Mouse (Mus musculus) kidney, embryonic 15.5 days (tissue): ENCODE data around the gene Polr2f. TPM values are rescaled to one million over a fixed set of nuclear protein-coding genes. Genes with fewer than 3 reads are reported as not detected.

Source experiments
- ATAC-seq: fragments of 200-750 bp; cut with Nextera tagmentation; replicated peaks from 2 replicates; pipeline ENCODE4 v1.8.0; 2017; ENCODE audit warnings: moderate TSS enrichment; ENCODE audit not compliant: low FRiP score
- H3K27ac ChIP-seq: fragments of 300-500 bp; sonication (generic); 2 replicates; pipeline ENCODE4 v1.5.1; 2015; ENCODE audit warnings: mild to moderate bottlenecking, inconsistent platforms
- H3K27me3 ChIP-seq: fragments of 300-500 bp; sonication (generic); 2 replicates; pipeline ENCODE4 v1.6.1; 2015; ENCODE audit warnings: inconsistent platforms
- H3K36me3 ChIP-seq: fragments of 300-500 bp; sonication (generic); 2 replicates; pipeline ENCODE4 v1.6.1; 2015; ENCODE audit warnings: inconsistent platforms
- H3K4me1 ChIP-seq: fragments of 300-500 bp; sonication (generic); 2 replicates; pipeline ENCODE4 v1.6.1; 2015; ENCODE audit warnings: inconsistent platforms
- H3K4me2 ChIP-seq: fragments of 300-500 bp; sonication (generic); 2 replicates; pipeline ENCODE4 v1.6.1; 2015; ENCODE audit warnings: moderate library complexity, mild to moderate bottlenecking, inconsistent platforms
- H3K4me3 ChIP-seq: fragments of 300-500 bp; sonication (generic); replicated peaks from 2 replicates; pipeline ENCODE4 v1.5.1; 2015; ENCODE audit warnings: mild to moderate bottlenecking, inconsistent platforms
- H3K9ac ChIP-seq: fragments of 300-500 bp; sonication (generic); 2 replicates; pipeline ENCODE4 v1.6.1; 2015; ENCODE audit warnings: mild to moderate bottlenecking, inconsistent platforms
- H3K9me3 ChIP-seq: fragments of 300-500 bp; sonication (generic); replicated peaks from 2 replicates; pipeline ENCODE4 v1.6.1; 2016; ENCODE audit warnings: inconsistent platforms
- WGBS: fragments of 180-500 bp; shearing (Covaris S2); methylation state at CpG from one replicate; pipeline ENCODE4 v1.1.7; 2015; ENCODE audit warnings: mixed read lengths; 5-methylcytosine and 5-hydroxymethylcytosine counted together
- polyA plus RNA-seq: library from polyadenylated mRNA; unstranded; fragments of >200 nt; fragmentation: Nextera tagmentation; extraction: Ambion mirVana; gene quantifications from 2 replicates; pipeline ENCODE4 v1.2.1, GENCODE M21; 2015

Polr2f gene
- polyA plus RNA-seq, 1 experiment from 2014 or later = 303 TPM

DNA sequence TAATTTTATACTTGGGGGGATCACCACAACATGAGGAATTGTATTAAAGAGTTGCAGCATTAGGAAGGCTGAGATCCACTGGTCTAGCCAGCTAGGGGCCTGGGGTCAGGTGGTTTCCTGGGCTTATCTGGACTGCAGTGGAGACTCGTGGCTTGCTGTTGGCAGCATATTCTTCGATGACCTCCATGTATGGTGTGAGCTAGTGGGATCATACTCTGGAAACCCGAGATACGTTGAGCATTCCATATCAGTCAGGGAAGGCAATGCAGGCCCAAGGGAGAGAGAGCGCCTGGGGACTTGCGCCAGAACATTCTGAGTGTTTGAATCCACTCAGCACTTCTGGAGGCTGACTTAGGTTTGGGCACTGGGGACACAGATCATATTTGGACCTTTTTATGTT, 17.1 kb upstream of the Polr2f start:
- Histone ChIP-seq H3K27ac (no peak overlapping the region), H3K4me3 (no peak overlapping the region), H3K27me3 (no peaks in the 10 kb centered on the region), H3K4me1 (no peaks in the 10 kb centered on the region), H3K9ac (no peak overlapping the region), H3K4me2 (no peak overlapping the region), H3K36me3 (peaks cover 94% of the 10 kb centered on the region), H3K9me3 (no peaks in the 10 kb centered on the region)
- 87% methylated on average over 6 of the region's 6 CpGs for WGBS
- no peak for ATAC-seq

DNA sequence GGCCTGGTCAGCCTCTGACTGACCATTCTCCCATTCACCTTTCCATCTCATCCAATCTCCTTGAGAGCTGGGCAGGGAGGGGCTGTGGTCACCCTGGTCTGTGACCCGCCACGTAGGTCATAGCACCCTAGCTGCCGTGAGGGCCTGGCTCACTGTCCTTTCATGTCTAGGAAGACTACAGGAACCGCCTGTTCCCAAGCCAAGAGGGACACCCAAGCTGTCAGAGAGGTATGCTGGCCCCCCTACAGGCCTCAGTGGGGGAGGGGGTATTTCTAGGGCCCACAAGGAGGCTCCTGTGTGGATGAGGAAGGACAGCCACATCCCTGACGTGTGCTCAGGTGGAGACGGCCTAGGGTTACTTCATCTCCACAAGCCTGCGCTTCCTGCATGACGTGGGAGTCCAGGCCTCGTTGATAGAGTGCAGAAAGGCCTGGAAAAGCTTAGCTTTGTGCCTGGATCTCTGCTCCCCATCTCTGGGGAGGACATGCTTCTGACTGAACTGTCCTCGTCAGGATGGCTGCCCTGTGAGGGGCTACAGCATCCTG, 16.4 kb upstream of the Polr2f start:
- Histone ChIP-seq H3K27ac (no peak overlapping the region), H3K9me3 (no peaks in the 10 kb centered on the region), H3K4me2 (no peak overlapping the region), H3K36me3 (peaks cover 91% of the 10 kb centered on the region), H3K4me1 (no peaks in the 10 kb centered on the region), H3K27me3 (no peaks in the 10 kb centered on the region), H3K9ac (no peak overlapping the region), H3K4me3 (no peak overlapping the region)
- 83% methylated on average over 10 of the region's 10 CpGs for WGBS
- ATAC-seq = no peak

DNA sequence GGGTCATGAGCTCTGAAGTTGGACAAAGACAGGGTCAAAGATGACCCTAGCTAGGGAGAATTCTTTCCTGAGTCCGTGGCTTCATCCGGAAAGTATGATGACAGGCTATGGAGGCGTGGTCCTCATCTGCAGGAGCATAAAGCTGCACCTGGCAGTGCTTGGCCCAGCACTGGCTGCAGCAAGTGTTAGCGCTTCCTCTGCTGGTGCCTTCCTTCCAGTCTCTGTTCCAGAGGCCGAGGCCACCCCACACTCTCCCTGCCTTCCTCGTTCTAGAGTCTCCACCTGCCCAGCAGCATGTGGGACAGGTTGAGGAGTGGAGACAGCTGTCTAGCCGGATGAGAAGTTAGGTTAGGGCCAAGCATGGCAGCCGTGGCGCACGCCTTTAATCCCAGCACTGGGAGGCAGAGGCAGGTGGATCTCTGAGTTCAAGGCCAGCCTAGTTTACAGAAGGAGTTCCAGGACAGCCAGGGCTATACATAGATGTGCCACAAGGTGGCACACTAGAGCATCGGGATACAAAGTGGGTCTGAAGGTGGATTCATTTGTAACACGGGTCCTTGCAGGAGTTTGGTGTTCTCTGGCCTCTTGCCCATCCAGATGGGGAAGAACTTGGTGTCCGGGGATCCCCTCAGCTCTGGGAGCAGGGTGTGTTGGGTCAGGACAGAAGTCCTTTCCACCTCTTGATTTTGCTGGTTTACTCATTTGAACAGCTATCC, 14.4 kb upstream of the Polr2f start:
- Histone ChIP-seq H3K9me3 (no peaks in the 10 kb centered on the region), H3K27ac (no peak overlapping the region), H3K4me1 (0 out of 2 replicates have a peak, but pooled peaks cover 9% of the 10 kb centered on the region), H3K36me3 (peaks cover 93% of the 10 kb centered on the region), H3K27me3 (no peaks in the 10 kb centered on the region), H3K4me2 (no peak overlapping the region), H3K4me3 (no peak overlapping the region), H3K9ac (no peak overlapping the region)
- whole genome bisulfite sequencing = 86% methylated on average over 13 of the region's 13 CpGs
- ATAC-seq = no peak

DNA sequence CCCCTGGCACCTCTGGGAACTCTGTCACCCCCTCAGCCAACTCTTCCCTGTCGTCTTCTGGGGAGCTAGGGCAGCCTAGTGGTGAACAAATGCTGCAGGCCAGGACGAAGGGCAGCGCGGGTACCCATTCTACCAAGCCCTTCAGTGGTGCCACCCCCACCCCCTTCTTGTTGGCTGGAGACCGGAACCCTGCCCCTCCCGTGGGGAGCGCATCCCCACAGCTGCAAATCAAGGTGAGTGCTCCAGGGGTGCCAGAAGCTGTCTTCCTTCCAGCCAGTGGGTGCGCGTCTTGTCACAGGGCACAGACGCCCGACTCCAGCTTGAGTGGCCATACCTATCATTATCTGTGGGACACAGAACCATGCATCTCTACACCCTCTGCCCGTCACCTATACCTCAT, 13.7 kb upstream of the Polr2f start:
- Histone ChIP-seq H3K27ac (no peak overlapping the region), H3K9me3 (no peaks in the 10 kb centered on the region), H3K4me3 (no peak overlapping the region), H3K27me3 (no peaks in the 10 kb centered on the region), H3K4me2 (no peak overlapping the region), H3K4me1 (0 out of 2 replicates have a peak, but pooled peaks cover 9% of the 10 kb centered on the region), H3K36me3 (peaks cover 94% of the 10 kb centered on the region), H3K9ac (no peak overlapping the region)
- WGBS = 93% methylated on average over 12 of the region's 12 CpGs
- no peak for ATAC-seq

DNA sequence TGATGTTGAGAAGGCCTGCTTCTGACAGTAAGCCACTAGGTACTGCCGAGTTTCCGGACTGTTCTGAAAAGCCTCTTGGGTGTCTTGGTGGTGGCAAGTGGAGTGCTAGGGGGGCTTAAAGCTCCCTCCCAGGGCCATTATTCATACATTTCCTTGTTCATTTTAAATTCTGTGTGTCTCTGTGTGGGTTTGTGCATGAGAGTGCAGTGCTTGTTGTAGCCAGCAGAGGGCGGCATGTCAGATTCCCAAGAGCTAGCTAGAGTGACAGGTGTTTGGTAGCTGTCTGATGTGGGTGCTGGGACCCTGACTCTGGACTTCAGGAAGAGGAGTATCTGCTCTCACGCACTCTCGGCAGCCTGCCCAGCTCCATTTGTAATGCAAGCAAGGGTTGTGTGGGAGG, 12.6 kb upstream of the Polr2f start:
- Histone ChIP-seq H3K4me2 (no peak overlapping the region), H3K36me3 (peaks cover 94% of the 10 kb centered on the region), H3K9ac (no peak overlapping the region), H3K27me3 (no peaks in the 10 kb centered on the region), H3K27ac (no peak overlapping the region), H3K9me3 (no peaks in the 10 kb centered on the region), H3K4me1 (0 out of 2 replicates have a peak, but pooled peaks cover 12% of the 10 kb centered on the region), H3K4me3 (no peak overlapping the region)
- no peak for ATAC-seq
- 86% methylated on average over 5 of the region's 5 CpGs for WGBS

DNA sequence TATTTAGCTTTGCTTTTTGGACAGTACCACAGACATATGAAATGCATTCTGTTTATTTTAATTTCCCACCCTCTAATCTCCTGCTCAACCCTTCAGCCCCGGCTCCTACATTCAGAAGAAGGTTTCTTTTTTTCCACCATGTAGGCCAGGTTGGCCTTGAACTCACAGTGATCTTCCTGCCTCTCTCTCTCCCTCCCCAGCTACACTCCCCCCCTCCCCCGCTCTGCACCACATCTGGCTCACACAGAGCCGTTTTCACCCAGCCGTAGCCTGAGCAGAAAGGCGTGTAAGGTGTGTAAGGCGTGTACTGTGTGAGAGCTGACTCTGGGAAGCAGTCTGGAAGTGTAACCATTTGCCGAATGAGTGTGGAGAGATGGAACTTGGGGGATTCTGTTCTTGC, 11.5 kb upstream of the Polr2f start:
- H3K36me3 ChIP-seq = peaks cover 91% of the 10 kb centered on the region
- H3K27me3 ChIP-seq = no peaks in the 10 kb centered on the region
- H3K4me3 ChIP-seq = no peak overlapping the region
- H3K4me2 ChIP-seq = no peak overlapping the region
- no peaks in the 10 kb centered on the region for H3K9me3 ChIP-seq
- H3K4me1 ChIP-seq = 0 out of 2 replicates have a peak, but pooled peaks cover 12% of the 10 kb centered on the region
- H3K27ac ChIP-seq = 0 out of 2 replicates have a peak overlapping the region, but pooled peaks have one; percentile 7
- H3K9ac ChIP-seq = no peak overlapping the region
- ATAC-seq = no peak
- WGBS = 61% methylated on average over 7 of the region's 7 CpGs

DNA sequence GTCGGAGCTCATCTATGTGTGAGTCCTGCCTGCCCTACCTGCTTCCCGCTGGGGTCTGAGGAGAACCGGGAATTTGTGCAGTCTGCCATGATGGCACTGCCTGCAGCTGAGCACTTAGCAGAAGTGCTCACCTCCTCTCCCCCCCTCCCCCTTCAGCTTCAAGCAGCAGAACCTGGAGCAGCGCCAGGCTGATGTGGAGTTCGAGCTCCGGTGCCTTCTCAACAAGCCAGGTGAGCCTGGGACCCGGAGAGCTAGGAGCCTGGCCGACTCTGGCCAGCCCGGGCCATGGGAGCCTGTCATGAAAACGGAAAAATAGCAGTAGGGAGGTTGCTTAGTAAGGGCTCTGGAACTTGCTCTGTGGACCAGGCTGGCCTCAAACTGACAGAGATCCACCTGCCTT, 10.0 kb upstream of the Polr2f start:
- Histone ChIP-seq H3K27me3 (no peaks in the 10 kb centered on the region), H3K4me3 (no peak overlapping the region), H3K36me3 (peaks cover 77% of the 10 kb centered on the region), H3K4me2 (no peak overlapping the region), H3K9ac (no peak overlapping the region), H3K4me1 (peaks cover 25% of the 10 kb centered on the region), H3K27ac (no peak overlapping the region), H3K9me3 (no peaks in the 10 kb centered on the region)
- WGBS = 80% methylated on average over 10 of the region's 10 CpGs
- ATAC-seq = no peak

DNA sequence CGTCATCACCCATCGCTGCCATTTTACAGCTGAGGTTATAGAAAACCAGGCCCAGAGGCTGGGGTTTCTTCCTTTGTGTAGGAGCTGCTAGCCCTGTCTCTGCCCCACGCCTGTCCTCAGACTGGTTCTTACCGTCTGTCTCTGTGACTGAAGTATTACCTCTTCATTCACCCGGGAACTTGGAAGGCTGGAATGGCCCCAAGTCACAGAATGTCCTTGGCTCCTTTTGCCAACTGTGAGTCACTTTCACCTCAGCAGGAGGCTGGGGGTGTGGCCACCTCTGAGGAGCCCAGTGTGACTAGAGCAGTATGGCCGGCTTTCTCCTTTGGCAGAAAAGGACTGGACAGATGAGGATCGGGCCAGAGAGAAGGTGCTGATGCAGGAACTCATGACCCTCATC, 9.4 kb upstream of the Polr2f start:
- no peak overlapping the region for H3K27ac ChIP-seq

DNA sequence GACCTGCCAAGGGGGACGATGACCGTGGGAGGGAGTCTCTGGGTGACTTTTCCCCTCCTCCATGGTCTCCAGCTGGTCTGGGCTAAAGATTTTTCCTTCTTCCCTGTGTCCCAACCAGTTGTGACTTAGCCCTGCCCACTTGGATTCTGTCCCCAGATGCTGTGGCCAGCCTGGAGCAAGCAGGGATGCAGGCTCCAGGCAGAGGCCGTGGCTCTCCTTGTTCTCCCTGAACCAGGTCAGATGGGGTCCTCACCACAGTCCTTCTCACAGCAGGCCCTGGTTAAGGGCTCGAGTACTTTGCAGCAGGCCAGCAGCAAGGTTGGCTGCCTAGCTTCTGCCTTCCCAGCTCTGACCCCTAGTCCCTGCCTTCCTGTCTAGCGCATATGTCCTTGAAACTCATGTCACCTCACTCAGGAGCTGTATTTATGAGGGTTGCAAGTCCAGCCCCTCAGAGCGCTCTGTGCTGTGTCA, 7.6 kb upstream of the Polr2f start:
- WGBS = 71% methylated on average over 6 of the region's 6 CpGs
- Histone ChIP-seq H3K4me1 (peaks cover 34% of the 10 kb centered on the region), H3K4me2 (no peak overlapping the region), H3K9me3 (no peaks in the 10 kb centered on the region), H3K27me3 (no peaks in the 10 kb centered on the region), H3K9ac (no peak overlapping the region), H3K27ac (no peak overlapping the region), H3K4me3 (no peak overlapping the region), H3K36me3 (peaks cover 53% of the 10 kb centered on the region)
- no peak for ATAC-seq

More for the DNA sequence above, 9.4 kb upstream of the Polr2f start:
- Histone ChIP-seq H3K4me3 (no peak overlapping the region), H3K4me2 (no peak overlapping the region), H3K9ac (no peak overlapping the region), H3K36me3 (peaks cover 71% of the 10 kb centered on the region), H3K9me3 (no peaks in the 10 kb centered on the region), H3K27me3 (no peaks in the 10 kb centered on the region), H3K4me1 (peaks cover 31% of the 10 kb centered on the region)
- no peak for ATAC-seq
- WGBS = 71% methylated on average over 7 of the region's 7 CpGs

DNA sequence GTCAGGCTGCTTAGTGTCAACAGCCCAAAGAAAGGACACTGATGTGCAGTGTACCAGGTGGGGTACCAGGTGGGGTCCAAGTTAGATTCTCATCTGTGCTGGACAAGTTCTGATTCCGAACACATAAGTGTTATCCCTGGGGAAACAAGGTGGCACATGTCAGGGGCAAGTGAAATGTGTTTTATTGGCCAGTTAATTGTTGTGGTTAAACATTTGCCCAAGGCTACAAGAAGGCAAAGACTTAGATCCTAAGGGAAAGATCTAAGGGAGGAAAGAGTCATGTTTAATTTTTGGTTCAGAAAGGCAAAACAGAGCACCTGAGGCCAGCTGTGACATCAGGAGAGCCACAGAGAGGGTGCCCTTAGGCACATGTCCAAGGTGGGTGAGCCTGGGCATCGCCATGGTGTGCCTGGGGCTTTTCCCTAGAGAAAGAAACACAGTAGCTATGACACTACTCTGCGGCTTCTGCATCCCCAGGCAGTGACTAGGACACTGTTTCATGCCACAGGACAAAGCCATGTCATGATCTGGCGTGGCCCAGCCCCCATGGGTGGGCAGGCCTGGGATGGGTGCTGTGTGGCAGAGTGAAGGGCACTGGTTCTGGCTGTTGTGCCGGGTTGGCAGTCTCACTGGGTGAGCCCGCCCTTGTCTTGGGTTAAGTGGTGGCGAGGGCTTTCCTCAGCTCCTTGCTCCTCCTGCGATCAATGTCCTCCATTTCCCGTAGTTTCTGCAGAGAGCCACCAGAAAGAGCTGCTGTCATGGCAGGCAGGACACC, 6.1 kb upstream of the Polr2f start:
- Histone ChIP-seq H3K4me2 (no peak overlapping the region), H3K9ac (no peak overlapping the region), H3K27ac (no peak overlapping the region), H3K4me3 (no peak overlapping the region), H3K27me3 (no peaks in the 10 kb centered on the region), H3K4me1 (peaks cover 32% of the 10 kb centered on the region), H3K9me3 (no peaks in the 10 kb centered on the region), H3K36me3 (peaks cover 44% of the 10 kb centered on the region)
- no peak; the same call in 1 of the 2 replicates for ATAC-seq
- 86% methylated on average over 9 of the region's 9 CpGs for WGBS

DNA sequence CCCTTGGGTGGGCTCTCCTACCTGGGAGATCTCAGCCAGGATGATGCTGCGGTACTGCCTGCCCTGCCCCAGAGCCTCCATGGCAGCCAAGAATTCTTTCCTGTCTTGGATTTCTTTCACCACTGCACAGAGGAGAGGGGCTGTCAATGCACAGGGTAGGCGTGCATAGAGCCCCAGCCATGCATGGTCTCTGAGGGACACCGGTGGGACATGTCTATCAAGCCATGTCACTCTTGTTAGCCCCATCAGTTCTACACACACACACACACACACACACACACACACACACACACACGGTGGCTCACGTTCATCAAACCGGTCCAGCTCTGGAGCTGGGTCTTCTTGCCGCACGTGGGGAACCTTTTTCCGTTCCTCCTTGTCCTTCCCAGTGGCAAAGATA, 5.5 kb upstream of the Polr2f start:
- Histone ChIP-seq H3K4me1 (peaks cover 33% of the 10 kb centered on the region), H3K4me2 (no peak overlapping the region), H3K27me3 (no peaks in the 10 kb centered on the region; the same call in 1 of the 2 replicates), H3K27ac (peak overlapping the region; percentile 41; the same call in 1 of the 2 replicates), H3K36me3 (peaks cover 38% of the 10 kb centered on the region), H3K9me3 (no peaks in the 10 kb centered on the region), H3K9ac (no peak overlapping the region), H3K4me3 (no peak overlapping the region)
- ATAC-seq = no peak
- WGBS = 76% methylated on average over 9 of the region's 9 CpGs
